Mouse (Mus musculus): ENCODE data around the gene Arap1.

DNA sequence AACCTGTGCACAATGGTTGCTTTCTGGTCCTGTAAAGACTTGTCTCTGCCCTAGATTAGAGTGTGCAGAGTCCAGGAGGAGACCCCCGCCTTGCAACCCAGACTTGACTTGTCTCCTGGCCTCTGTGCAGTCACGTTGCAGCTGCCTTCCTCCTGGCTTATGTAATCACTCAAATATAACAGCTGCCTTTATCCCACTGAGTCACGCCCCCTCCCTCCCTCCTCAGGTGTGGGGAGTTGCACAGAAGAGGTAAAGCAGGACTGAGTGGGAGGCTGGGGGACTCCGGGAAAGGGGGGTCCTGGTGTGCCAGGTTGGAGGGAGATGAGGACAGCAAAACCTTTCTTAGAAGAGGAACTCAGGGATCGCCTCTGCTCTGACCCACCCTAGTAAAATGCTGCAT, 68.5 kb downstream of the Arap1 start:
- TF ChIP-seq CTCF (IDR thresholded peaks at IDR 0.05; ENCODE audit: borderline replicate concordance, insufficient read depth, low read depth, low read length) (no peak), POLR2A (IDR thresholded peaks at IDR 0.05; ENCODE audit: borderline replicate concordance, insufficient read depth, low read length) (no peak)
